Mouse (Mus musculus) monocyte, adult 2 months (primary cell): ENCODE measurements around the gene Pbx2.
A peak's percentile ranks its signal among the peaks of the same experiment; 100 is the strongest.

Experiments
- DNase-seq, 2 experiments: peaks; one replicate each; pipeline ENCODE4 v3.0.0; 2022; ENCODE audit warnings: low spot score in 2 of 2, low read depth in 1 of 2

Gene Pbx2

GRCm38 (mm10) chr17:34578070-34578469 lies 13.0 kb upstream of the Pbx2 start:
- no peak for DNase-seq

DNA sequence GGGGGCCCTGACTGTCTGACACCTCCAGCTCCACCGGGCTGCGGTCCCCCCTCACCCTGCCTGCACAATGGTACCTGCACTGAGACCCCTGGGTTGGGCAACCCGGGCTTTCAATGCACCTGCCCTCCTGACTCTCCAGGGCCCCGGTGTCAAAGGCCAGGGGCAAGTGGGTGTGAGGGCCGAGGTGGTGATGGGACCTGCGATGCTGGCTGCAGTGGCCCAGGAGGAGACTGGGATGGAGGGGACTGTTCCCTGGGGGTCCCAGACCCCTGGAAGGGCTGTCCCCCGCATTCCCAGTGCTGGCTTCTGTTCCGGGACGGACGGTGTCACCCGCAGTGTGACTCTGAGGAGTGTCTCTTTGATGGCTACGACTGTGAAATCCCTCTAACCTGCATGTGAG lies 8.5 kb upstream of the Pbx2 start:
- no peak for DNase-seq

GRCm38 (mm10) chr17:34583397-34583796 lies 7.7 kb upstream of the Pbx2 start:
- no peak for DNase-seq

DNA sequence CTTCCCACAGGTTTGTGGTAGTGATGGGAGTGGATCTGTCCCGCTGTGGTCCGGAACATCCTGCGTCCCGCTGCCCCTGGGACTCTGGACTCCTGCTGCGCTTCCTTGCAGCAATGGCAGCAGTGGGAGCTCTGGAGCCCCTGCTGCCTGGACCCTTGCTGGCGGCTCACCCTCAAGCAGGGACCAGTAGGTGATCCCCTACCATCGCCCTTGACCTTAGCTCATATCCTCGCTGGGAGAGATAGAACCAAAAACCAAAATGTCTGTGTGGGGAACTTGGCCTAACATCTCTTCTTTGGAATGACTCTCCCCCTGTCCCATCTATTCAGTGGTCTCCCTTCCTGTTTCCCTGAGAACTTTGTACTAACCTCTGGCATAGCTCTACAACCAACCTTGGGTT lies 7.2 kb upstream of the Pbx2 start:
- no peak for DNase-seq

DNA sequence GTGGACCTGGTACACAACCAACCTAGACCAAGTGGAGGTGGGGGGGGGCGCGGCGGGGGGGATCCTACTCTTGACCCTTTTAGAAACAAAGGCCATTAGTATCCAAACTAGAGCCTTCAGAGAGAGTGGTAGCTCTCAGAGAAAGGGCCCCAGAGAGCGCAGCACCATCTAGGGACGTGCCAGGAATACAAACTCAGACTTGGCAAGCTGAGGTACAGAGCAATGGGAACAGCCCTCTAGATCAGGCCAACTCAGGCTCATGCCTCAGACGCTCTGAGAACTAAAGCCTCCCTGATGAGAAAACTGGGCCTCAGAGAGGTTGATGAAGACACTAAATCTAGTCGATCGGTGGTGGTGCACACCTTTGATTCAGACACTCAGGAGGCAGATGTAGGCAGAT lies 5.9 kb upstream of the Pbx2 start:
- no peak for DNase-seq

DNA sequence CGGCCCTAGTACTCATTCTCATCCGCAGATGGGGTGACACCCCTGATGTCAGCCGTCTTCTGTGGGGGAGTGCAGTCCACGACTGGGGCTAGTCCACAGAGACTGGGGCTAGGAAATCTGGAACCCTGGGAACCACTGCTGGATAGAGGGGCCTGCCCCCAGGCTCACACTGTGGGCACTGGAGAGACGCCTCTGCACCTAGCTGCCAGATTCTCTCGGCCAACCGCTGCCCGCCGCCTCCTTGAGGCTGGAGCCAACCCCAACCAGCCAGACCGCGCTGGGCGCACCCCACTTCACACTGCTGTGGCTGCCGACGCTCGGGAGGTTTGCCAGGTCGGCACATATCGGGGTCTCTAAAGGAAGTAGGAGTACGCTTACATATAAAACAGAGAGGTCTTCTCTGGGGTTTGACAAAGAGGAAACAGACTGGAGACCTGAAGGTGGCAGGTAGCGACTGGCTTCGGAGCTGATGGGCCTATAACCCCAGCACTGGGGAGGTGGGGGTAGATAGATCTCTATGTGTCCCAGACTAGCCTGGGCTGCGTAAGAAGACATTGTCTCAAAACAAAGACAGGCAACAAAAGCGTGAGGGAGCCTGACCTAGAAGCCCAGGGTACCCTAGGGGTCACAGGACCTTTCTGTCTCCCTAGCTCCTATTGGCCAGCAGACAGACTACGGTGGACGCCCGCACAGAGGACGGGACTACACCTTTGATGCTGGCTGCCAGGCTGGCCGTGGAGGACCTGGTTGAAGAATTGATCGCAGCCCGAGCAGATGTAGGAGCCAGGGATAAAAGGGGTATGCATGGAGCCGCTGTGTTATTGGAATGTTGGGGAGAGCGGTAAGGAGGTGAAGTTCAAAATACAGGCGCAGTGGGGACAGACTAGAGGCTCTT lies 4.9 kb upstream of the Pbx2 start:
- DNase-seq: no peak

DNA sequence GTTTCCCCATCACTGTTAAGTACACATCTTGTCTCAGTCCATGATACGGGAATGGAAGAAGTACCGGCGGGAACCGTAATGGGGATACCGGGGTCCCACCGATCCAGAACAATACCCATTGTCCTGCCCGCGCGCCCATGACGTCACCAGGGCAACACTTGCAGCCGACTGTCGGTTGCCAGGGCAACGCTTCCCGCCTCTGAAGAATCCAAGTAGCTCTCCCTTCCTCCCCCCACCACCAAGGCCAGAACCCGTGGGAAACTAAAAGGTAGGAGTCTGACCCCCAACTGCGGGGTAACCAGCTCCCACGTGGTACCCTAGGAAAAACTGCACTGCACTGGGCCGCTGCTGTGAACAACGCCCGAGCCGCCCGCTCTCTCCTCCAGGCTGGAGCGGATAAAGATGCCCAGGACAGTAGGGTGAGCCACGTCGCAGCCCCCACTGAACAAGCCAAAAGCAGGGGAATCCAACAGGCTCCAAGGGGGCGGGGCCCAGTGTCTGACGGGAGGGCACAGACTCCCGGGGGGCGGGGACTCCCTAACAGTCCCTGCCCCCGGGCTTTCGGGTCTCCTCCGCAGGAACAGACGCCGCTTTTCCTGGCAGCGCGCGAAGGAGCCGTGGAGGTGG lies 4.2 kb upstream of the Pbx2 start:
- DNase-seq: peak in 1 of 2 experiments; percentile 48

- peak; percentile 87 to 94 for DNase-seq
Observed at GRCm38 (mm10) chr17:34587423-34587811, 3.6 kb upstream of the Pbx2 start.

DNA sequence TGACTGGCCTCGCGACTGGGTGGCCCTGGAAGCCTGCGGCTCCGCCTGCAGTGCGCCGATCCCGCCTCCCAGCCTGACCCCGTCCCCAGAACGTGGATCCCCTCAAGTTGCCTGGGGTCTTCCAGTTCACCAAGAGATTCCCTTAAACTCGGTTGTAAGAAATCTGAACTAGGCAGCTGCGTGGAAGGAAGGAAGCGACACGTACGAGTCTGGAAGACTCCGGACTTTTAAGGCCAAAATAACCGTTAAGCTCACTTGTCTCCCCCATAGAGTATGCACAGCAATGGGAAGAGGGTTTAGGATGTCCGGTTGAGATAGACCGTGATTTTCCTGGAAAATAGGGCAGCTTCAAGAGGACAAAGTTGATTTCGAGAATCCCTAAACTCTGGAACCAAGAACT lies 3.3 kb upstream of the Pbx2 start:
- DNase-seq: no peak

DNA sequence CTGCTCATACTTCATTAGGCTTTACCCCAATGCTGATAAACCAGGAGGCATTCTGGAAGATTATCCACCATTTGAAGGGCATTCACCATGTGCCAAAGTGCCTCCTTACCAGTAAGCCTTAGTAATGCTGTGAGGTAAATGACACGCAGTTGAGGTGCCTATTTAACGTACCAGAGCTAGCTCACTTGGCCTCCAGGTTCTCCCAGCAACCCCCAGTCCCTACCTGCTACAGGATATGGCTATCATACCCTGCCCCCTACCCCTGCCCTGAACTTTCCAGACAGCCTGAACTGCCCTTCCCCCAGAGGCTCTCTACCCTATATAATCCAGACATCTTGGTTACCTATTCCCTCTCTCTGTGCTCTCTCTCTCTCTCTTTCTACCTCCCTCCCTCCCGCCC lies 2.3 kb upstream of the Pbx2 start:
- DNase-seq: no peak

DNA sequence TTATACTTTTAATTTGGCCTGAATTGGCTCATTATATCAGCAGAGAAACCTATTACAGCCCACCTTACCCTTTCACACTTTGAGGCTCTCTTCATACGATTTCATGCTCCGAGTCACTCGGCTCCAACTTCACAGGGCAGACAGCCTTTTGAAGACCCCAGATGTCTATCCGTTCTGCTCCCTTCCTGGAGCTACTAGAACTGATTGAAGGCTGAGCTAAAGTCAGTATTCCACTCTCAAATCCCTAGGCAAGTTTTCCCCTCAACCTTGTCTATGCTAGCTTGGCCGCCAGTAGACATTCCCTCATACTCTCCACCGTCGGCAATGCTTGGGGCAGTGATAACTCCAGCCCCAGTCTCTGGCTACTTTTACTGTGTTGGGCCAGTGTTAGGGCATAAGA lies 1.9 kb upstream of the Pbx2 start:
- DNase-seq: no peak

DNA sequence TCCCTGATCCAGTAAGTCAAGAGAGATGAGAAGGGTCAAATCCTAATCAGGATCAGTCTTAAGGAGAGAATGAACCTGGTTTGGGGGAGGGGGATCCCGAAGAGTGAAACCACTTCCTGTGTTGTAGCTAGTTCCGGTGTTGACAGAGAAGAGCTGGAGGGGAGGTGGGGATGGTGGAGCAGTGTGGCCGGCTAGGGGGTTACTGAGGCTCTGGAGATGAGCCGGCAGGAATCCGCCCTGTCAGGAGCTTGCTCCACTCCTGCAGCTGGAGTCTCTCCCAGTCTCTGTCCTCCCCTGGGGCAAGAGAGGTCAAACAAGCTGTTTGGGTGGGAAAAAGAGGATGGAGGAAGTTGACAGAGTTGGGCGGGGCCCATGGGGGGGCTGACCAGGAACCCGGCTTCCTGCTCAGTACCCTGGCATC lies 1.4 kb upstream of the Pbx2 start, which contains the start of gene Gpsm3:
Gpsm3 (plus strand) TSS at position 126 of the 421 bp plus-strand sequence.
- no peak for DNase-seq

DNA sequence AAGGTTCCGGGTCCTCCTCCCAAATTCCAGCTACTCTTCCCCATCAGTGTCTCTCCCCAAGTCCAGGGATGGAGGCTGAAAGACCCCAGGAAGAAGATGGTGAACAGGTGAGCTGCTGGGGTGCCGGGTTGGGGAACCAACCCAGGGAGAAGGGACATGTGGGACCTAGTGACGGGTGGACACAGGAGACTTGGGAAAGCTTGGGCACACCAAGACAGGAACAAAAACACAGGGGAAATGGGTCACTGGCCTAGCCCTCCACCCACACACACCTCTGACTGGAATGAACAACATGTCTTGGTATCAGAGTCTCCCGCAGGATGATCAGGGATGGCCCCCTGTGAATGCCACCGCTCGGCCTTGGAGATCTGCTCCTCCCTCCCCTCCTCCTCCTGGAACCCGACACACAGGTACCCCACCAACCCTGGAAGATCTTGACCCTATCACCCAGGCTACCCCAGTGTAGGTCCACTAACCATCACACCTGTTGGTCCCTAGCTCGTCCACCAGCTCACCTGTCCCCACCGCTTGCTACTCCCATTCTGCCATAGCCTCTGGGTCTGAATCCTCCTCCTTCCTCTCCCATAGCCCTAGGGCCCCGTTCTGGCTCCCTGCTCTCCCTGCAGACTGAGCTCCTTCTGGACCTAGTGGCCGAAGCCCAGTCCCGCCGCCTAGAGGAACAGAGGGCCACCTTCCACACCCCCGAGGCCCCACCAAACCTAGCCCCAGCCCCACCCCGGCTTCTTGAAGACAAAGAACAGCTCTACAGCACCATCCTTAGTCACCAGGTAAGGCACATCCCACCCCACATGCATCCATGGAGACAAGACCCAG lies 695 bp upstream of the Pbx2 start:
- DNase-seq: no peak

DNA sequence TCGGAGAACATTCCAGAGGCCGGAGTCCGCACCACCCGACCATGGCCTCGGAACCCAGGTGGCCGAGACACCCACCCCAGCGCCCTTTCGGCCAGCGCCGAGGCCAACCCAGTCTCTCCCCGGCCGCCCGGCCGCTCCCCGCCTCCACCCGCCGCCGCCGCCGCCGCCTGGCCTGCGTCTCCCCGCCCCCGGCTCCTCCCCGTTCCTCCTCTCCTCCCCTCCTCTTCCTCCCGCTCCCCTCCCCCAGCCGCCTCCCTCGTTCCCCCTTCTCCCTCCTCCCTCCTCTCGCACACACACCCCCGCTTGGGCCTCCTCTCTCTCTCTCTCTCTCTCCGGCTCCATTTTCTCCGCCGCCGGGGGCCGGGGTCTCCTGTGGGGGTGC lies 919 bp downstream of the Pbx2 start:
- no peak for DNase-seq

DNA sequence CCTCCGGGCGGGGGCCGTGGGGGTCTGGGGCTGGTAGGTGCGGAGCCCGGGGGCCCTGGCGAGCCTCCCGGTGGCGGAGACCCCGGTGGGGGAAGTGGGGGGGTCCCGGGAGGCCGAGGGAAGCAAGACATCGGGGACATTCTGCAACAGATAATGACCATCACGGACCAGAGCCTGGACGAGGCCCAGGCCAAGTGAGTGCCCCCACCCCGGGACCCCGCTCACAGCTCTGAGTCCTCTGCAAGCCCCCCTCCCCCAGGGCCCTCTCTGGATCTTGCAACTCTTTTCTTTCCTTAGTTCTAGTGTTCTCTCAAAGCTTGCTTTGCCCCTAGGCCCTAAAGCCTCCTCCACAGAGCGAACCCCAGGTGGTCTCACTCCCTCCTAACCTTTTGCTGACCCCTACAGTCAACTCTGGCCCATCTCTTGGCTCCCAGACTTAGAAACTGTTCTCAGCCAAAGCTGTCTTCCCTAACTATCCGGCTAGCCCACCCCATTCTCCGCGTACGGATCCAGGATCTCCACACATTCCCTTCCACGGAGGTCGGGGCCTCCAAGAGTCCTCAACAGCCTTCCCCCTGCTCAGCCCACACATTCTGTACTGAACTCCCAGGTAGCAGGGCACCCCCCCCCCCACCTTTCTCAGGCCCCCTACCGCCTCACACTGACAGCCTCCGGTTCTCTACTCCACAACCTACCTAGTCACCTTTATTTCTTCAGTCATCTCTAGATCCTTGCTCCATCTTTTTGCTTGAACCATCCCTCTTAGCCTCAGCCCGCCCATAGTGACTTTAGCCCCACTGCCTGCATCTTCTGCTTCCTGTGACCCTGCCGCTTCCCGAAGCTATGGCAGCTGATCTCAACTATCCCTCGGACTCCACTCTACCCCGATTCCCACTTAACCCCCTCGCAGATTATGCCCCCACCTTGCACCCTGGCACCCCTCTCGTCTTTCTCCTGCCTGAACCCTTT lies 1.8 kb downstream of the Pbx2 start:
- DNase-seq: no peak

GRCm38 (mm10) chr17:34593752-34594525 lies 2.9 kb downstream of the Pbx2 start:
- no peak for DNase-seq

DNA sequence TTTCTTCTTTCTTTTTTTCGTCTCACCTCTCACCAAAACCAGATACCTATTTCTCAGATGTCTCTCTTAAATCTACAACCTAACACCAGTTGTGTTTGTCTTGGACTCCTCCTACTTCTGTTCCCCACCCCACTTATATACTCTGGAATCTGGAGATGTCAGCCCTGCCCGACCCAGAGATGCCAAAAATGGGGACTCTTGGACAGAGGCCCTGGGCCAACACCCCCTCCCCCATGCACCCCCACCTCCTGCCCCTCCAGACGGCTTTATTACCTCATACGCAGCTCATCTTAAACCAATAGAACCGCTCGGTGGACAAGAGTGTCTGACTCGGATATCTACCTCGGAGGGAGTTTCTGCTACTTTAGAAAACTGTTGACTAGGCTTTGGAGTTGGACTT lies 5.0 kb downstream of the Pbx2 start:
- DNase-seq: no peak

DNA sequence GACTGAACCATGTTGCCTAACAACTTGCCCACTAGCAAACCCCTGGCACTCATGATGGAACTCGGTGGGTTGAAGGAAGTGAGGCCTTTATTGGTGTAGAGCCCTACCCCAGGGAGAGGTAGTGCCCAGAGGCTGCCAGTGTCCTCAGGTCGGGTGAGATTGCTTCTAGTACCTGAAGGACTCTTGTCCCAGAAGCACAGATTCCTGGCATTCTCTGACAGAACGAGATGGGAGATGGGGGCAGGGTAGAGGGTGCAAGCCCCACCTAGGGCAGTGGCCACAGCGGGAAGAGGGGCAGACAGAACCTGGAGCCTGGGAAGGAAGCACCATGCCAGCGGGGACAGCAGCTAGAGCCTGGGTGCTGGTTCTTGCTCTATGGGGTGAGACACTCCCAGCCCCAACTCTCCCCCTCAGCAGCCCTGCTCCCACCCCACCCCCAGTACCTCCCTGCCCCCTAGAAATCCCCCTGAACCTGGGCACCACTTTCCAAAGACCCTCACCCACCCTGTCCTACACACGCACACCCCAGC lies 6.6 kb downstream of the Pbx2 start, which contains the start of gene Ager:
Ager (plus strand) TSS at position 297 of the 530 bp plus-strand sequence.
- DNase-seq: no peak

DNA sequence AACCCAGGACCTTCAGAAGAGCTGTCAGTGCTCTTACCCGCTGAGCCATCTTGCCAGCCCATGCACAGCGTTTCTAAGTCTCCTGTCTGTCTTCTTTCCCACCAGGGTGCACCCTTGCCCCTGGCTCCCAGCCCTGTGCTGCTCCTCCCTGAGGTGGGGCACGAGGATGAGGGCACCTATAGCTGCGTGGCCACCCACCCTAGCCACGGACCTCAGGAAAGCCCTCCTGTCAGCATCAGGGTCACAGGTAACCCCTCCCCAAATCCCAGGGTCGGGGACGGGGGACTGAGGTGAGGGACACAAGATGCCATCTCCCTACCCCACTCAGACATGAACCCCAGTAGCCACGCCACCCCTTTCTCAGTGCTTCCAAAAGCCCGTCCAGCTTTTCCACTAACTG lies 8.8 kb downstream of the Pbx2 start:
- DNase-seq: no peak
